Mouse (Mus musculus) embryonic facial prominence, embryonic 10.5 days (tissue): ENCODE results near the gene Dclre1c. TPM values are rescaled to one million over a fixed set of nuclear protein-coding genes. Genes with fewer than 3 reads are reported as not detected.
A peak's percentile ranks its signal among the peaks of the same experiment; 100 is the strongest.

ENCODE experiments used
- DNase-seq: peaks from one replicate; pipeline ENCODE4 v3.0.0-alpha.2; 2017; ENCODE audit warnings: low spot score
- H3K27ac ChIP-seq: fragments of 300-500 bp; sonication (generic); replicated peaks from 2 replicates; pipeline ENCODE4 v1.5.1; 2016; ENCODE audit warnings: mild to moderate bottlenecking
- H3K27me3 ChIP-seq: fragments of 300-500 bp; sonication (generic); replicated peaks from 2 replicates; pipeline ENCODE4 v1.6.1; 2016; ENCODE audit warnings: low read depth, mild to moderate bottlenecking; ENCODE audit not compliant: poor library complexity, severe bottlenecking
- H3K36me3 ChIP-seq: fragments of 300-500 bp; sonication (generic); replicated peaks from 2 replicates; pipeline ENCODE4 v1.6.1; 2016; ENCODE audit warnings: mild to moderate bottlenecking, moderate library complexity
- H3K4me1 ChIP-seq: fragments of 300-500 bp; sonication (generic); 2 replicates; pipeline ENCODE4 v1.6.1; 2016
- H3K4me3 ChIP-seq: fragments of 300-500 bp; sonication (generic); 2 replicates; pipeline ENCODE4 v1.5.1; 2016; ENCODE audit warnings: mild to moderate bottlenecking, moderate library complexity
- H3K9me3 ChIP-seq: fragments of 300-500 bp; sonication (generic); 2 replicates; pipeline ENCODE4 v1.6.1; 2016; ENCODE audit warnings: mild to moderate bottlenecking
- WGBS: fragments of 180-500 bp; shearing (Covaris S2); methylation state at CpG from one replicate; pipeline ENCODE4 v1.1.7; 2016; 5-methylcytosine and 5-hydroxymethylcytosine counted together
- polyA plus RNA-seq: library from polyadenylated mRNA; unstranded; fragments of >200 nt; fragmentation: Nextera tagmentation; extraction: Ambion mirVana; gene quantifications from 2 replicates; pipeline ENCODE4 v1.2.1, GENCODE M21; 2016

Gene Dclre1c
- polyA plus RNA-seq, 1 experiment from 2014 or later: 8.5 TPM

DNA sequence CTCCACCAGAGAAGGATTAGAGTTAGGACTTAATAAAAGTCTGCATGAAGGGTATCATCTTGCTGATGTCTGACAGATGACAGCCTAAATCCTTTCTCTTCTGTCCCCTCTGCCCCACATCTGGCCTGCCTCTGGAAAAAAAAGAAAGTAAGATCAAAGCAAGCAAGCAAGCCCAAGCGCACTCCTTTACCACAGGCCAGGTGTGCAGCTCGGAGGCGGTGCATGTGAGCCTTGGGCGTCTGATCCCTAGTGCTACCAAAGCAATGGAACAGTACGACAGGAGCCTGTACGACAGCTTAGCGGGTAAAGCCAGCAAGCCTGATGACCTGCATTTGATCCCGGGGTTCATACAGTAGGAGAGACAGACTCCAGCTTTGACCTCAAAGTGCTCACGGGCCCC is 7.0 kb downstream of the Dclre1c start:
- H3K27me3 ChIP-seq: no peaks in the 10 kb centered on the region
- H3K4me1 ChIP-seq: no peaks in the 10 kb centered on the region
- no peaks in the 10 kb centered on the region; the same call in 1 of the 2 replicates for H3K36me3 ChIP-seq
- WGBS: 85% methylated on average over 9 of the region's 9 CpGs
- peak; percentile 16 for DNase-seq
- H3K27ac ChIP-seq: no peak overlapping the region
- no peaks in the 10 kb centered on the region for H3K9me3 ChIP-seq
- H3K4me3 ChIP-seq: no peak overlapping the region

DNA sequence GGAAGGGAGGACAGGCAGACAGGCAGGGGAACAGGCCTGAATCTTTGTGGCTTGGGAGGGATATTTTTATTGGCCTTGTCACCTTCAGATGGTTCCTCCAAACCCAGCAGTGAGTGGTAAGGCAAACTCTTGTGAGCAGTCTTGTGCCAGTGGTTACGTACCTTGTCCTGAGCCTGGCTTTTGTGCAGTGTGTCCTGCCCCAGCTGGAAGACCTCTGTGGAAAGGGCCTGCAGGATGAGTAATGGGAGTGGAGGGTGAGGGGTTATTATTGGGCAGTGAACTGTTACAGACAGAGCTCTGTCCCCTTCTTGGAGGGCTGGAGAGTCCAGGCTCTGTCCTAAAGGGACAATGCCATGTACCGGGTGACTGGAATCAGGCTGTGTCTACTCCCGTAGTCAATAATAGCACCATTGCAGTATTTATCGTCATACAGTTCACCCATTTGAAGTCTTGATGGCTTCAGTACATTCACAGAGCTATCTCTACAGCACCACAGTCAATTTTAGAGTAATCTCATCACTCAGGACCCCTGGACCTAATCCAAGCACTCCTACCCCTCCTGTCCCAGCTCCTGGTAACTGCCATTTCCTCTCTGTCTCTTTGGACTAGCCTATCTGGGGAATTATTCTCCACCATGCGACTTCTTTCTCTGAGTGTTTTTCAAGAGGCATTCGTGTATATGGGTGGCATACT is 11.6 kb downstream of the Dclre1c start:
- WGBS: 88% methylated on average over 6 of the region's 6 CpGs
- DNase-seq: no peak
- no peaks in the 10 kb centered on the region for H3K9me3 ChIP-seq
- no peaks in the 10 kb centered on the region for H3K4me1 ChIP-seq
- no peaks in the 10 kb centered on the region for H3K27me3 ChIP-seq
- H3K36me3 ChIP-seq: no peaks in the 10 kb centered on the region; the same call in 1 of the 2 replicates
- H3K27ac ChIP-seq: no peak overlapping the region
- H3K4me3 ChIP-seq: no peak overlapping the region

DNA sequence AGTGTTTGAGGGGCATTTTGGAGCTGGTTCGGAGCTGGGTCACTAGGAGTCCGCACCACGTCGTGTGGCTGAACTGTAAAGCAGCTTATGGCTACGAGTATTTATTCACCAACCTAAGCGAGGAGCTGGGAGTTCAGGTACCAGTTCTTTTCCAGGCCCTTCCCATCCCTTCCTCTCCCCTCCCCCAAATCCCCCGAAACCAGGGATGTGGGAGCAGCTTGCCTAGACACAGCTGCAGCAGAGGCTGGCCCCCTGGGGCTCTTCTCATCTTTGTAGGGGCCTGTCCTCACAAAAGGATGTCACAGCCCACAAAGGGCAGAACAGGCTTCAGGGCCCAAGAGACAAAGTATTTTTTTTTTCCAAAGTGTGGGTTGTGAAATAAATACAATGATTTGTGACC is 14.0 kb downstream of the Dclre1c start:
- no peaks in the 10 kb centered on the region for H3K9me3 ChIP-seq
- no peaks in the 10 kb centered on the region for H3K36me3 ChIP-seq
- WGBS: 32% methylated on average over 7 of the region's 7 CpGs
- DNase-seq: no peak
- no peaks in the 10 kb centered on the region for H3K4me1 ChIP-seq
- no peak overlapping the region for H3K4me3 ChIP-seq
- no peak overlapping the region for H3K27ac ChIP-seq
- H3K27me3 ChIP-seq: no peaks in the 10 kb centered on the region

DNA sequence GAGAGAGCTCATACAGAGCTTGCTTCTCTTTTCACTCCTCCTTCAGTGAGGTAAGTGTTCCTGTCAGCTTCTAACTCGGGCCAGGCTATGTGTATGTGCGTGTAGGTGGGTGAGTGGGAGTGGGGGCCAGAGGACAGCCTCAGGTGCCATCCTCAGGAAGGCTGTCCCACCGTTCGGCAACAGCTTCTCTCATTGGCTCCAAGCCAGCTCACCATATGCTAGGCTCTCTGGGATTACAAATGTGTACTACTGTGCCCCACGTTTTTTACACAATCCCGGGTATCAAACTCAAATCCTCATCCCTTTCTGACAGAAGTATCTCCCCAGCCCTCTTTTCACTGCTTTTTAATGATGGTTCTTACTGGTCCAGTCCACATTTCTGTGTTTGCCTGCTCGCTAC is 20.3 kb downstream of the Dclre1c start:
- Histone ChIP-seq H3K36me3 (peaks cover 11% of the 10 kb centered on the region), H3K27me3 (no peaks in the 10 kb centered on the region), H3K4me1 (no peaks in the 10 kb centered on the region), H3K4me3 (no peak overlapping the region), H3K27ac (no peak overlapping the region), H3K9me3 (no peaks in the 10 kb centered on the region)
- WGBS: 86% methylated on average over 7 of the region's 7 CpGs
- no peak for DNase-seq

DNA sequence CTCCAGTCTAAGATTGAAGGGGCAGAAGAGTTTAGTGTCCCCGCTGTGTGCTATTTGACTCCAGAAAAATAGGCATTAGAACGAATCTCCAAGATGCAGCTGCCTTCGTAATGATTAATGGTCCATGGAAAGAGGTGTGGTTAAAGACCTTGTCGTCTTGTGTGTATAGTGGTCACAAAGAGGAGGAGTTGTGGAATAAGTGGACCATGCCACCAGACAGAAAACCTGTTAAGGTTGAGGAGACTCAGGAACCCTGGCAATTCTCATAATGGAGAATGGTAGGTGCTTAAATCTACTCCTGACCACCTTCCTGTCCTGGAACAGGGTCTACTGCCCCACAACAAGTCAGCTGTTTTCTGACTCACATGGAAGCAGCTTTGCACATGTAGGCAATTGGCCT is 22.1 kb downstream of the Dclre1c start:
- WGBS: 95% methylated on average over 4 of the region's 4 CpGs

DNA sequence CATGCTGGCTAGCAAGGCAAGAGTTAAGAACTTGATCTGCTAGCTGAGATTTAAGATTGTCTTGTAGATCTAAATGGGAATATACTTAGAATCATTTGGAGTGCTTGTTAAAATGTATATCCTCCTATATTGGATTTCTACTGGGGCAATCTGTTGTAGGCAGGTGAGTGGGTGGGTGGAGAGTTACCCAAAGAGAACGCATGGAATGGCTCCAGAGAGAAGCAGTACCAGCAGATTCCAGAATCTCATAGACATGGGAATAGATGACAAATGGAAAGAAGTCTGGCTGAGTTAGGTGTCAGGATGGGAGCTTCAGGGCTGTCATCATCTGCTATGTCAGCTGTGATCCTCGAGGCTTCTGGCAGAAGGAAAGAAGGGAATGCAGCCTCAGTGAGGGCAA is 25.5 kb downstream of the Dclre1c start:
- Histone ChIP-seq H3K27ac (no peak overlapping the region), H3K27me3 (no peaks in the 10 kb centered on the region), H3K9me3 (no peaks in the 10 kb centered on the region), H3K36me3 (peaks cover 45% of the 10 kb centered on the region), H3K4me1 (no peaks in the 10 kb centered on the region), H3K4me3 (no peak overlapping the region)
- WGBS: 81% methylated on average over 2 of the region's 2 CpGs
- DNase-seq: no peak

More for the DNA sequence above, 22.1 kb downstream of the Dclre1c start:
- Histone ChIP-seq H3K27me3 (no peaks in the 10 kb centered on the region), H3K27ac (no peak overlapping the region), H3K4me3 (no peak overlapping the region), H3K36me3 (peaks cover 25% of the 10 kb centered on the region), H3K9me3 (no peaks in the 10 kb centered on the region), H3K4me1 (no peaks in the 10 kb centered on the region)
- no peak for DNase-seq

DNA sequence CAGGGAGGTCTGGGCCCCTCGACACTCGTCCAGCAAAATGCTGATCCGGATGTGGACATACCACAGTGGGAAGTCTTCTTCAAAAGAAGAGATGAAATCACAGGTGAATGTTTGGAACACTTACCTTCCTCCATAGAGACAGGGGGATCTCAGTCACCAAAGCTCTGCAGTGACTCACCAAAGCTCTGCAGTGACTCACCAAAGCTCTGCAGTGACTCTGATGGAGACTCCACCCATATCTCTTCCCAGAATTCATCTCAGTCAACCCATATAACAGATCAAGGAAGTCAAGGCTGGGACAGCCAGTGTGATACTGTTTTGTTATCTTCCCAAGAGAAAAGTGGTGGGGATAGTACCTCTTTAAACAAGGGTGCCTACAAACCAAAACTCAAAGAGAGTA is 29.2 kb downstream of the Dclre1c start:
- no peaks in the 10 kb centered on the region for H3K4me1 ChIP-seq
- no peak overlapping the region for H3K27ac ChIP-seq
- no peak overlapping the region for H3K4me3 ChIP-seq
- H3K27me3 ChIP-seq: no peaks in the 10 kb centered on the region
- DNase-seq: no peak
- no peaks in the 10 kb centered on the region for H3K9me3 ChIP-seq
- 91% methylated on average over 3 of the region's 3 CpGs for WGBS
- peaks cover 80% of the 10 kb centered on the region for H3K36me3 ChIP-seq

DNA sequence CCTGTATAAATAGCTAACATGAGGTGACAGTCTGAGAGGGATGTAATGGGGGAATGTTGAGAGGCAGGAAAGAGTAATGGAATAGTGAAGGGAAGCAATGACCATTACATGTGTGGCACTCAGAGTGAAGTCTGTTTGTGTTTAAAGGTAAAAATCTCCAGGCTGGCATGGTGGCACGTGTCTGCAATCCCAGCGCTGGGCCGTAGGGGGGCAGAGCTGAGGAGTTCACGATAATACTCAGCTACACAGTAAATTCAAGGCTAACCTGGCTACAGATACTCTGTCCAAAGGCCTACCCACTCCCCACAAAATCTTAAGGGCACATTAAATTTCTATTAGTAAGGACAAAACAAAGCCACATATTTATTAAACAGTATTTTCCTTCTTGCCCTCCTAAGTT is 32.7 kb downstream of the Dclre1c start:
- no peak for DNase-seq
- no peak overlapping the region for H3K27ac ChIP-seq
- H3K36me3 ChIP-seq: peaks cover 96% of the 10 kb centered on the region
- no peaks in the 10 kb centered on the region for H3K4me1 ChIP-seq
- no peaks in the 10 kb centered on the region for H3K27me3 ChIP-seq
- 80% methylated on average over 4 of the region's 4 CpGs for WGBS
- H3K4me3 ChIP-seq: no peak overlapping the region
- no peaks in the 10 kb centered on the region for H3K9me3 ChIP-seq

DNA sequence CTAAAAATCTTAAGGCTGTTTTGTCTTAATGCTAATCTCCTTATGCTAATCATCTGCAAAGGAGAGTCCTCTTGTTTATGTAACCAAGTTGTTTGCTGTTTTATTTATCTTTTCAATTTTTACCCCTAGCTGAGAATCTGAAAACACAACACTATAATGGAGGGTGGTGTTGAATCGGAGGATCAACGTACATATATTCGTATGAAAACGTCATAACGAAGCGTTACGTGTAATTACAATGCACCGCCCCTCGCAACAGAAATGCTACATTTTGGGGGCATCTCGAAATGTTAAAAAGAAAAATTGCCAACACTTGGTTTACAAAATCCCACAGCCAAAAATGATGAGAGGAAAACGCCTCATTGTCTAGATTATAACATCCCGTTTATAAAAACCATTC is 50.0 kb downstream of the Dclre1c start:
- H3K9me3 ChIP-seq: no peaks in the 10 kb centered on the region
- H3K4me1 ChIP-seq: peaks cover 17% of the 10 kb centered on the region
- peak overlapping the region; percentile 95 for H3K27ac ChIP-seq
- 1% methylated on average over 12 of the region's 12 CpGs for WGBS
- no peaks in the 10 kb centered on the region for H3K27me3 ChIP-seq
- H3K4me3 ChIP-seq: peak overlapping the region; percentile 87
- peaks cover 33% of the 10 kb centered on the region for H3K36me3 ChIP-seq
- DNase-seq: no peak

DNA sequence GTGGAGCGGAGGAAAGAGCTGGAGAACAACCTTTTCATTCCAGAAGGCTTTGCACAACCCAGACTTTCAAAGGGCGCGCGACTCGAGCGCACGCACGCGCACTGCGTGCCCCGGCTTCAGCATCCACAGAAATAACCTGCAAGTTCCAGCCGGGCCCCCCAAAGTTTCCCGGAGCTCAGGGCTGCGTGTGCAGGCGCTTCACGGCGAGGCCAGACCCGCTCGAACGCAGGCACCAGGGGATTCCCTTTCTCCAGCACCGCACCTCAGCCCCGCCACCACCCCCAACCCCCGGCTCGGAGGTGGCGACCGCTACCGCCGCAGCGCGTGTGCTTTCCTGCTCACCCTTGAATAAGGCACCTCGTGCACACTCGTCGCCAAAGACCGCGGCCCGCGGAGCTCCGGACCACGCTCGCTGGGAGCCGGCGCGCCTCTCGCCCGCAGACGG is 50.5 kb downstream of the Dclre1c start:
- WGBS: under 1% methylated on average over 46 of the region's 46 CpGs
- no peaks in the 10 kb centered on the region for H3K27me3 ChIP-seq
- H3K36me3 ChIP-seq: peaks cover 28% of the 10 kb centered on the region
- no peaks in the 10 kb centered on the region for H3K9me3 ChIP-seq
- H3K27ac ChIP-seq: peak overlapping the region; percentile 95
- H3K4me1 ChIP-seq: peaks cover 17% of the 10 kb centered on the region
- H3K4me3 ChIP-seq: peak overlapping the region; percentile 87
- DNase-seq: peak; percentile 83

DNA sequence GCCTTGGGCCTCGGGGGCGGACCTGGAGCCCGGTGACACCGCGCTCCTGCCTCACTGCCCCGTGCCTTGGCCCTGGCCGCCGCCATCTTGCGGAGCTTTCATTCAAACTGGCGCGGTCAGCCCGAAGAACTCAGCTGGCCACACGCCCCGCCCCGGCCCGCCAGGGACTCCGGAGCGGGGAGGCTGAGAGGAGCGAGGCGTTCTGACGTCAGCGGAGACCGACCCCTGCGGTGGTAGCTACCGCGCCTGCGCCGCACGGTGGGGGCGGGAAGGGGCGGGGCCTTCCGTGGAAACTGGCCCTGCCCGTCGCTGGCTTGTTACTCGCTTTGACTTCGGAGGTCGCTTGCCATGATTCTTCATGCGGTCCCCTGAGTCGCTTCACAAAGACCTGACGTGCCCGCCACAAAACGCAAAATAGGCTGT is 50.9 kb downstream of the Dclre1c start, which contains the start of gene Suv39h2:
TSS of gene Suv39h2 (minus strand) at position 171 of the 423 bp plus-strand sequence.
- H3K27ac ChIP-seq: peak within 1 kb of the TSS; percentile 95
- peak within 1 kb of the TSS; percentile 87 for H3K4me3 ChIP-seq
- WGBS: under 1% methylated on average over 42 of the region's 42 CpGs
- no peaks in the 10 kb centered on the region for H3K27me3 ChIP-seq
- H3K4me1 ChIP-seq: peaks cover 17% of the 10 kb centered on the region
- DNase-seq: peak; percentile 99
- H3K36me3 ChIP-seq: peaks cover 24% of the 10 kb centered on the region
- H3K9me3 ChIP-seq: no peaks in the 10 kb centered on the region

DNA sequence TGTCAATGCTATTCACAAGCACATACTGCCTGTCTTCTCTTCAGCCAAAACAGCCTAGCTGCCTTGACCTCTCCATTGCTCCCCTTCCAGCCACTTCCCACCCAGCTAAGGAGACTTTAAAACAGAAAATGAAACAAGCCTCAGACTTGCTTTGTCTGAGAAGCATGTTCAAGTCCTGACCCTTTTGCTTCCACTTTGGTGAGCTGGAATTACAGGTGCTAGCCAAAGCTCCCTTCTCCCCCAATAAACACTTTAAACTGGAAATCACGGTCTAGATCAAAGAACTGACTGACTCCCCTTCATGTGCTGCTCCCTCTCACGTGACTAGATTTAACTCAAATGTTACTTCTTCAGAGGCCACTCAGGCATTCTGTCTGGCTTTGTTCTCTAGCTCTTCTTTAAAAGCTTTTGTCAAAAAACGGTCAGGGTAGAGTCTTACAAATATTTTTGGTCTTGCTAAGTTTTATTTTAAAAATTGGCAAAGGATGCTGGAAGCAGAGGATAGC is 51.9 kb downstream of the Dclre1c start:
- H3K9me3 ChIP-seq: no peaks in the 10 kb centered on the region
- H3K4me1 ChIP-seq: peaks cover 17% of the 10 kb centered on the region
- peak overlapping the region; percentile 95 for H3K27ac ChIP-seq
- DNase-seq: no peak
- no peaks in the 10 kb centered on the region for H3K27me3 ChIP-seq
- H3K4me3 ChIP-seq: peak overlapping the region; percentile 87
- H3K36me3 ChIP-seq: peaks cover 15% of the 10 kb centered on the region
- WGBS: 77% methylated on average over 3 of the region's 3 CpGs

DNA sequence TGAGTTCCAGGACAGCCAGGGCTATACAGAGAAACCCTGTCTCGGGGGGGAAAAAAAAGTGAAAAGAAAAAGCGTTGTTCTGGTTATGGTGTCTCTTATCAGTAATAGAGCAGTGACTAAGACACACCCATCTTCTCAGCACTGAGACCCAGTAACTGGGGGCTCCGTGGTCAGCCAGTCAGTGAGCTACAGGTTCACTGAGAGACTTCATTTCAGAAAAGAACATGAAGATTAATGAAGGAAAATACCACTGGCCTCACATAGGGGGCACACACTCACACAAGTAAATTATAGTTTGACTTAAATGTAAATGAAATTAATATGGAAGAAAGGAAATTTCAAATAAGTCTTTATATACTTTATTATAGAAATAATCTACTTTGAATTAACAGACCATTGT is 56.3 kb downstream of the Dclre1c start:
- 88% methylated on average over 3 of the region's 3 CpGs for WGBS
- no peaks in the 10 kb centered on the region for H3K27me3 ChIP-seq
- H3K9me3 ChIP-seq: no peaks in the 10 kb centered on the region
- H3K4me3 ChIP-seq: no peak overlapping the region
- H3K36me3 ChIP-seq: no peaks in the 10 kb centered on the region
- no peak for DNase-seq
- H3K4me1 ChIP-seq: peaks cover 6% of the 10 kb centered on the region
- no peak overlapping the region for H3K27ac ChIP-seq
